Mouse (Mus musculus): Measurements from ENCODE around the gene Mical2.

- TF ChIP-seq POLR2A (IDR thresholded peaks at IDR 0.05; ENCODE audit: low read depth, low read length) (no peak), CTCF (IDR thresholded peaks at IDR 0.05; ENCODE audit: extremely low read depth, insufficient read length, insufficient replicate concordance, low read depth, low read length) (no peak)
Measured at GRCm38 (mm10) chr7:112270870-112271269, 45.2 kb downstream of the Mical2 start.
